Mouse (Mus musculus): ENCODE measurements around the gene Foxn3.

GRCm38 (mm10) chr12:99244264-99244663 lies 319.1 kb downstream of the Foxn3 start:
- TF ChIP-seq CTCF (IDR thresholded peaks at IDR 0.05; ENCODE audit: borderline replicate concordance, insufficient read depth, low read depth, low read length) = no peak
- no peak for TF ChIP-seq POLR2A (IDR thresholded peaks at IDR 0.05; ENCODE audit: borderline replicate concordance, insufficient read depth, low read length)

Data from cerebellum, adult 2 months (tissue).